Mouse (Mus musculus): ENCODE measurements around the gene Tecta. TPM values are rescaled to one million over a fixed set of nuclear protein-coding genes. Genes with fewer than 3 reads are reported as not detected.

Tecta gene
- polyA plus RNA-seq, 1 experiment, result 0.05 TPM

- Histone ChIP-seq H3K4me1 (ENCODE audit: control insufficient read depth, insufficient read depth, low read length) (no peaks in the 10 kb centered on the region), H3K4me3 (replicated peaks; ENCODE audit: extremely low read depth, low read depth, low read length) (no peak overlapping the region)
- TF ChIP-seq POLR2A (IDR thresholded peaks at IDR 0.05; ENCODE audit: borderline replicate concordance, extremely low read depth, low read depth, low read length) (no peak), CTCF (IDR thresholded peaks at IDR 0.05; ENCODE audit: insufficient read depth, low read length) (no peak)
- no peak for DNase-seq
- WGBS, result 87% methylated on average over 6 of the region's 6 CpGs
Measured at GRCm38 (mm10) chr9:42394903-42395302, 4.8 kb downstream of the Tecta start.

DNA sequence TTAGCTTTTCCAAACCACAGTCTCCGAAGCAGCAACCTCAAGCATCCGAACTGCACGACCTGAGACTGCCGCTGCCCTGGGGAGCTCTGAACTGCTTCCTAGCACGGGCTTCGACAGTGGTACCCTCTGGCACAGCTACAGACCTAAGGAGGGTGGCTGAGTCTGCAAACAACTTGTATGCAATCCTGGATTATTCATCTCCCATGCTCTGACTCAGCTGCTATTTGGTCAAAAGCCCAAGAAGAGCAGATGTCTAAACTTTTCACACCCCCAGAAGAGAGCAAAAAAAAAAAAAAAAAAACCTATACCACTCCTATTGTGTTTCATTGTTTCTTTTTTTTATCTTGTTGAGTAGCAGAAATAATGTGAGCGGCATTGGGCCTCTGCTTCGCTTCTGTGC is 5.4 kb downstream of the Tecta start:
- WGBS, result 87% methylated on average over 8 of the region's 8 CpGs
- no peak for TF ChIP-seq POLR2A (IDR thresholded peaks at IDR 0.05; ENCODE audit: borderline replicate concordance, extremely low read depth, low read depth, low read length)
- no peak for TF ChIP-seq CTCF (IDR thresholded peaks at IDR 0.05; ENCODE audit: insufficient read depth, low read length)
- no peak overlapping the region for H3K4me3 ChIP-seq (replicated peaks; ENCODE audit: extremely low read depth, low read depth, low read length)
- H3K4me1 ChIP-seq (ENCODE audit: control insufficient read depth, insufficient read depth, low read length), result no peaks in the 10 kb centered on the region
- DNase-seq, result no peak

DNA sequence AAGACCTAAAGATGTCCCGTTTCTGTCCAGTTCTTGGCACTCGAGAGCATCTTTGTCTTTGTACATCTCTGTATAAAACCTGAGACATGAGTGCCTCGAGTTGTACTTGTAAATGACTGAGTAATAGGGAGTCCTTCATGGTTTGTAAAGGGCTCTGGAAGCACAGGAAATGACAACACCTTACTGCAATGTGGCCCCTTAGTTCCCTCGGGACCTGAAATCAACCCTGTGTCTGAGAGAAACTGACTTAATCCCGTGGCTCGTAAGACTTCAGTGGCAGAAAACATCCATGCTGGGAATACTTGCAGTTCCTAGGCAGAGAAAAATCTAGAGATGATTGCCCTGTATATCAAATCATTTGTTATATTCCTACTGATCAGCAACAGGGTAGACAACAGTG is 6.8 kb downstream of the Tecta start:
- TF ChIP-seq POLR2A (IDR thresholded peaks at IDR 0.05; ENCODE audit: borderline replicate concordance, extremely low read depth, low read depth, low read length) (no peak), CTCF (IDR thresholded peaks at IDR 0.05; ENCODE audit: insufficient read depth, low read length) (no peak)
- H3K4me1 ChIP-seq (ENCODE audit: control insufficient read depth, insufficient read depth, low read length), result no peaks in the 10 kb centered on the region
- WGBS, result 35% methylated on average over 6 of the region's 6 CpGs
- H3K4me3 ChIP-seq (replicated peaks; ENCODE audit: extremely low read depth, low read depth, low read length), result no peak overlapping the region
- no peak for DNase-seq

DNA sequence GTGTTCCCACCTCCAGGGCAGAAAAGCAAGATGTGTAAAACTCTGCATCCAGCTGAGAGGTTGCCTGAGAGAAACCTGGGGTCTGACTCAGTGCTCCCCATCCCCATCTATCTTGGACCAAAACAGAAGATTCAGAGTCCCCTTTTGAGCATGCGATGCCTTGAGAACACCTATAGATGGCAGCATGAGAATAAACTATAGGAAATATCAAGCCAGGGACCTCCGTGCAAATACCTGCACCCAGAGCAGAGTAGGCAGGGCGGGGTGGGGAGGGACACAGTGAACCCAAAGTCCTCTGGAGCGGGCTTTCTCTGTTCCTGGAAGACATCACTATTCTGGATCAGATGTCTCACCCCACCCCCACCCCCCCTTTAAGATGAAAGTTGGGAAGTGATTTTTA is 11.2 kb downstream of the Tecta start:
- no peak overlapping the region for H3K4me3 ChIP-seq (replicated peaks; ENCODE audit: extremely low read depth, low read depth, low read length)

DNA sequence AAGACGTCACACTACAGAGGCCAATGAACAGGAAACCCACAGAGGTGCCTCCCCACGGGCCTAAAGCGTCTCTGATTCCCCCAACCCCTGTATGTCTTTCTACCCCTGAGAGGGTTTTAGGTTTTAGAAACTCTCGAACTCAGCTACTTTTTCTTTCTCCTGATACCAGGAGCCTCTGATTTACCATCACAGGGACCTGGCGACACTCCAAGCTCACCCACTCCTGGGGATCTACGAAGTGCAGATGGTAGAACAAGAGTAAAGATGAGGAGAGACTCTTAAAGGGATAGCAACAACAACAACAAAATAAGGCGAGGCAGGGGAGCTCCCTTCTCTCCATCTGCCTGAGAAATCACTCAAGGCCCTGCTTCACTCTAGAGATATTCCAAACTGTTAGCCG is 12.7 kb downstream of the Tecta start:
- no peak overlapping the region for H3K4me3 ChIP-seq (replicated peaks; ENCODE audit: extremely low read depth, low read depth, low read length)
- DNase-seq, result no peak
- WGBS, result 63% methylated on average over 8 of the region's 8 CpGs
- TF ChIP-seq POLR2A (IDR thresholded peaks at IDR 0.05; ENCODE audit: borderline replicate concordance, extremely low read depth, low read depth, low read length) (no peak), CTCF (IDR thresholded peaks at IDR 0.05; ENCODE audit: insufficient read depth, low read length) (no peak)
- no peaks in the 10 kb centered on the region for H3K4me1 ChIP-seq (ENCODE audit: control insufficient read depth, insufficient read depth, low read length)

More for the DNA sequence above, 11.2 kb downstream of the Tecta start:
- no peaks in the 10 kb centered on the region for H3K4me1 ChIP-seq (ENCODE audit: control insufficient read depth, insufficient read depth, low read length)
- 55% methylated on average over 4 of the region's 4 CpGs for WGBS
- TF ChIP-seq POLR2A (IDR thresholded peaks at IDR 0.05; ENCODE audit: borderline replicate concordance, extremely low read depth, low read depth, low read length), result no peak
- TF ChIP-seq CTCF (IDR thresholded peaks at IDR 0.05; ENCODE audit: insufficient read depth, low read length), result no peak
- DNase-seq, result no peak

- Histone ChIP-seq H3K4me3 (replicated peaks; ENCODE audit: extremely low read depth, low read depth, low read length) (no peak overlapping the region), H3K4me1 (ENCODE audit: control insufficient read depth, insufficient read depth, low read length) (no peaks in the 10 kb centered on the region)
- DNase-seq, result no peak
- WGBS, result 69% methylated on average over 13 of the region's 13 CpGs
- TF ChIP-seq POLR2A (IDR thresholded peaks at IDR 0.05; ENCODE audit: borderline replicate concordance, extremely low read depth, low read depth, low read length), result no peak
- no peak for TF ChIP-seq CTCF (IDR thresholded peaks at IDR 0.05; ENCODE audit: insufficient read depth, low read length)
Measured at GRCm38 (mm10) chr9:42385656-42386055, 14.1 kb downstream of the Tecta start.

DNA sequence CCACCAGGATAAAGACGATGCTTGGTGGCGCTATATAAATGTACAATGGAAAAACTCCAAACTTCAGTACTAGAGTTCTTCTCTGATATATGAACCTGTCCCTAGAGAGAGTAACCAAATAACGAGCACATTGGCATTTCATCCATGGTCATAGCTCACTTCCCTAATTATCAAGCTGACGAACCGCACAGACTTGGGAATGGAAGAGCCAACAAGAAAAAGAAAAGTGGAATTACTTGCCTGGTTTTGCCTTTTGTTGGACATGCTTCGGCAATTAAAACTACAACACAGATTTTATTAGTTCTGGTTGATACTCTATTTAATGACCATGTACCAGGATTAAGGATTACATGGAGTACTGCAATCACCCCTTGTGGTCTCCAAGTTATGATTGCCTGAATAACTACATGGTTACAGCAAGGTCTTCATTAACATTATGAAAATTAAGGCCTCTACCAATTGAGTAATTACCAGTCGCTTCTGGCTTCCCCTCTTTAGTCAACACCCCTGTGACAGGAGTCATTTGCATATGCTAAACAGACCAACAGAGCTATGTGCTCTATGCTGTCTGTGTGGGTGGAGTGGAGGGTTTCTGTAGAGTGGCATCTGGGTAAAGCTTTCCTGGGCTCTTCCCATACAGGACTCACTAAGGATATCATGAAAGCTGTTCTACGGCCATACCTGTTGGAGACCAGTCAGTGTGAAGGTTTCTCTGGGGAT is 16.9 kb downstream of the Tecta start:
- no peaks in the 10 kb centered on the region for H3K4me1 ChIP-seq (ENCODE audit: control insufficient read depth, insufficient read depth, low read length)
- DNase-seq, result no peak
- TF ChIP-seq CTCF (IDR thresholded peaks at IDR 0.05; ENCODE audit: insufficient read depth, low read length) (no peak), POLR2A (IDR thresholded peaks at IDR 0.05; ENCODE audit: borderline replicate concordance, extremely low read depth, low read depth, low read length) (no peak)
- 85% methylated on average over 8 of the region's 8 CpGs for WGBS
- no peak overlapping the region for H3K4me3 ChIP-seq (replicated peaks; ENCODE audit: extremely low read depth, low read depth, low read length)

DNA sequence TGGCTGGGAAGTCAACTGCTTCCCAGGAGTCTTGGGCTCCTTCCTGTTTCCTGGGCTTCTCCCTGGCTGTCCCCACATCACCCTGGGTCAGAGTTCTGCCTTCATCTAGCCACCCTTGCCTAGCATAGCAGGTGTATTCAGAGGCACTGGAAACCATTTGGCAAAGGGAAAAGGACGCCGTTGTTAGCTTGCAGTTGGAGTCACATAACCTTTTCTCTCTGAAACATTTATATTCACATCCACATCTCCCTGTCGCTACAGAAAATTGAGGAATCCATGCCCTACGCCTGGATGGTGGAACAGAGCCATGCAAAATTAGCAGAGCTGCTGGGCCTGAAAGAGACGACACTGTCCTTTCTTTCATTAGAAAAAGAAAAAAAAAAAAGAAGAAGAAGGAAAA is 17.7 kb downstream of the Tecta start:
- no peak for DNase-seq
- no peak overlapping the region for H3K4me3 ChIP-seq (replicated peaks; ENCODE audit: extremely low read depth, low read depth, low read length)
- TF ChIP-seq POLR2A (IDR thresholded peaks at IDR 0.05; ENCODE audit: borderline replicate concordance, extremely low read depth, low read depth, low read length) (no peak), CTCF (IDR thresholded peaks at IDR 0.05; ENCODE audit: insufficient read depth, low read length) (no peak)
- no peaks in the 10 kb centered on the region for H3K4me1 ChIP-seq (ENCODE audit: control insufficient read depth, insufficient read depth, low read length)
- 85% methylated on average over 5 of the region's 5 CpGs for WGBS

DNA sequence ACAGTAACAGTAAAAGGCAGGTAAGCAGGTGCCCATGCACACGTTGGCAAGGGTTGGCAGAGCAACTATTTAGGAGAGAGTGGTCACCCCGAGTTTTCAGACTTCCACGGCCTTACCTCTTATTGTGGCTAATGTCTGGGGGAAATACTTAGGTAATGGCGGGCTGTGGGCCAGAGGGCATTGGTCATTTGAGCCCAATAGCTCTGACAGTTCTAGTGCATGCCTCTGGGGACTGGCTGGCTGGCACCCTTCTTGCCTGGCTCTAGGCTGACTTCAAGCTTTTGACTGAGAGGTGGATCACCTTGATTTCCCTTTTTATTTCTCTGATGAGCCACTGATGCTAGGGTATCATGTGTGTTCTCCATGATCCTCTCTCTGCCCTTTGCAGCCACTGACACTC is 21.7 kb downstream of the Tecta start:
- DNase-seq, result no peak
- Histone ChIP-seq H3K4me1 (ENCODE audit: control insufficient read depth, insufficient read depth, low read length) (no peaks in the 10 kb centered on the region), H3K4me3 (replicated peaks; ENCODE audit: extremely low read depth, low read depth, low read length) (no peak overlapping the region)
- 79% methylated on average over 4 of the region's 4 CpGs for WGBS
- no peak for TF ChIP-seq CTCF (IDR thresholded peaks at IDR 0.05; ENCODE audit: insufficient read depth, low read length)
- no peak for TF ChIP-seq POLR2A (IDR thresholded peaks at IDR 0.05; ENCODE audit: borderline replicate concordance, extremely low read depth, low read depth, low read length)

DNA sequence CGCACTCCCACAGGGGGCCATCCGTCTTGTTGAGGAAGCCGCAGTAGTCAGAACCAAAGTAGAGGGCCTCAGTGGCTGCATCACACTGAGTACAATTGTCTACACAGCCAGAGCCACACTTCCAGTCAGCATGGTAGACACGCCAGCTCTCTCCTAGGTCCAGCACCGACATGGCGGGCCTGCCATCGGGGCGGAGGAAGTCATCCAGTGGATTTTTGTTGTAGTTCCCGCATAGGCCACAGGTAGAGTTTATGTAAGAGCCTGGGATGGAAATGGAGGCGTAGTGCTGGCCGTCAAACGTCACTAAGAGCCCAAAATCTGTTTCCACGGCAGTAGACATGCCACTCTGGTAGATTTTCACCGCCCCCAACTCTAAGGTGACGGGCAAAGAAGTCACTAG is 22.1 kb downstream of the Tecta start:
- WGBS, result 90% methylated on average over 15 of the region's 15 CpGs
- no peak for DNase-seq
- TF ChIP-seq CTCF (IDR thresholded peaks at IDR 0.05; ENCODE audit: insufficient read depth, low read length) (no peak), POLR2A (IDR thresholded peaks at IDR 0.05; ENCODE audit: borderline replicate concordance, extremely low read depth, low read depth, low read length) (no peak)

More for the DNA sequence above, 22.1 kb downstream of the Tecta start:
- Histone ChIP-seq H3K4me1 (ENCODE audit: control insufficient read depth, insufficient read depth, low read length) (no peaks in the 10 kb centered on the region), H3K4me3 (replicated peaks; ENCODE audit: extremely low read depth, low read depth, low read length) (no peak overlapping the region)
